Mouse (Mus musculus) intestine, postnatal 0 days (tissue): ENCODE measurements around the gene Prim2. TPM values are rescaled to one million over a fixed set of nuclear protein-coding genes. Genes with fewer than 3 reads are reported as not detected.

ENCODE experiments used
- ATAC-seq: fragments of 200-750 bp; cut with Nextera tagmentation; 2 replicates; pipeline ENCODE4 v1.8.0; 2017; ENCODE audit warnings: mild to moderate bottlenecking, moderate TSS enrichment, moderate library complexity
- H3K27ac ChIP-seq: fragments of 300-500 bp; sonication (generic); 2 replicates; pipeline ENCODE4 v1.5.1; 2014; ENCODE audit warnings: mild to moderate bottlenecking, low read depth, low read length, moderate library complexity
- H3K27me3 ChIP-seq: fragments of 300-500 bp; sonication (generic); replicated peaks from 2 replicates; pipeline ENCODE4 v1.6.1; 2014; ENCODE audit warnings: low read length, mixed read lengths; ENCODE audit not compliant: control insufficient read depth, insufficient read depth
- H3K36me3 ChIP-seq: fragments of 300-500 bp; sonication (generic); 2 replicates; pipeline ENCODE4 v1.6.1; 2014; ENCODE audit warnings: mild to moderate bottlenecking, moderate library complexity; ENCODE audit not compliant: control insufficient read depth, insufficient read depth
- H3K4me1 ChIP-seq: fragments of 300-500 bp; sonication (generic); replicated peaks from 2 replicates; pipeline ENCODE4 v1.6.1; 2014; ENCODE audit warnings: antibody characterized with exemption, low read length, mixed read lengths; ENCODE audit not compliant: control insufficient read depth, insufficient read depth
- H3K4me2 ChIP-seq: fragments of 300-500 bp; sonication (generic); replicated peaks from 2 replicates; pipeline ENCODE4 v1.6.1; 2014; ENCODE audit warnings: low read depth, mild to moderate bottlenecking, moderate library complexity
- H3K4me3 ChIP-seq: fragments of 300-500 bp; sonication (generic); 2 replicates; pipeline ENCODE4 v1.5.1; 2014; ENCODE audit warnings: low read depth, low read length
- H3K9ac ChIP-seq: fragments of 300-500 bp; sonication (generic); 2 replicates; pipeline ENCODE4 v1.6.1; 2014; ENCODE audit warnings: mild to moderate bottlenecking, low read depth, low read length
- H3K9me3 ChIP-seq: fragments of 300-500 bp; sonication (generic); 2 replicates; pipeline ENCODE4 v1.6.1; 2016; ENCODE audit warnings: mixed run types; ENCODE audit not compliant: control insufficient read depth
- CTCF ChIP-seq: sonication (generic); IDR thresholded peaks from 2 replicates; pipeline ENCODE4 v1.5.1; 2016; ENCODE audit warnings: low read depth, mild to moderate bottlenecking, control low read depth, antibody characterized with exemption, moderate library complexity
- WGBS: fragments of 180-500 bp; shearing (Covaris S2); extraction: QIAGEN DNeasy Blood & Tissue Kit; methylation state at CpG from one replicate; pipeline ENCODE4 v1.1.7; 2014; 5-methylcytosine and 5-hydroxymethylcytosine counted together
- polyA plus RNA-seq: library from polyadenylated mRNA; unstranded; fragments of >200 nt; fragmentation: Nextera tagmentation; extraction: Ambion mirVana; gene quantifications from 2 replicates; pipeline ENCODE4 v1.2.1, GENCODE M21; 2015

Prim2 gene
- polyA plus RNA-seq, 1 experiment from 2014 or later = 8.8 TPM

DNA sequence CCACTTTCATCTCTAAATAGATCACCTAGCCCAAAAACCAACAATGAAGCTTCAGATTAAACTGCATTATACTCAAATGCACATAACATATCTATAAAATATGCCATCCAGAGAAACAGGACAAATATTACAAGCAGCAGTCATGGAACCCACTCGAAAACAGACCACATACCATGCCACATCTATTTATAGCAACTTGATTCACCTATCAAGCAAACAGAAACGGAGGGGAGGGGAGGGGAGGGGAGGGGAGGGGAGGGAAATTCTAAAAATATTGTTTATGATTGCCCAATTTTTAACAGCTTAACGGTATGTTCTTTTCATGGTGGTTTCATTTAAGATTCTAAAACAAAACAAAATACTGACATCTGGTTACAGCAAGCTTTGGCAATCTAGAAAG, 185.8 kb downstream of the Prim2 start:
- H3K27me3 ChIP-seq = no peaks in the 10 kb centered on the region
- no peaks in the 10 kb centered on the region for H3K9me3 ChIP-seq
- H3K36me3 ChIP-seq = no peaks in the 10 kb centered on the region
- no peak for ATAC-seq
- H3K27ac ChIP-seq = no peak overlapping the region
- no peak overlapping the region for H3K9ac ChIP-seq
- no peak overlapping the region for H3K4me3 ChIP-seq
- WGBS = 49% methylated on average over 3 of the region's 3 CpGs
- no peaks in the 10 kb centered on the region for H3K4me1 ChIP-seq
- TF ChIP-seq CTCF = no peak
- H3K4me2 ChIP-seq = no peak overlapping the region

DNA sequence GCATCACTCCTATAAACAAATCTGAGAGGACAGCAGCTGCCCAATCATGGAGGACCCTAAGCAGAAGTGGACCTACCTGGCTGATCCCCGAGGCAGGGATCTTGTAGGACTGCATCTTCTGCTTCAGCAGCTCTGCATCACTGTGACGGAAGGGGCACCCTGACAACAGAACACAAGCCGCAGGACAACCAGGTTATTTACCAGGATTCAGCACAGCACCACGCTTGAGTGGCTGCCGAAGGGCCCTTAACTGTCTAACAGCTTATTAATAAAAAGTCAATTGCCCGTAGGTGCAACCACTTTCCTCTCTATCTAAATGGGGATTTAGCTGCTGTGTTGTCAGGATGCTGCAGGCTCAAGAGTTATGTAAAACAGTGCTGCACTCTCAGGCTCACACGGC, 189.2 kb downstream of the Prim2 start:
- 91% methylated on average over 7 of the region's 7 CpGs for WGBS
- Histone ChIP-seq H3K9me3 (no peaks in the 10 kb centered on the region), H3K4me3 (no peak overlapping the region), H3K27ac (no peak overlapping the region), H3K9ac (no peak overlapping the region), H3K36me3 (no peaks in the 10 kb centered on the region), H3K27me3 (no peaks in the 10 kb centered on the region), H3K4me1 (no peaks in the 10 kb centered on the region), H3K4me2 (no peak overlapping the region)
- ATAC-seq = no peak
- TF ChIP-seq CTCF = no peak

DNA sequence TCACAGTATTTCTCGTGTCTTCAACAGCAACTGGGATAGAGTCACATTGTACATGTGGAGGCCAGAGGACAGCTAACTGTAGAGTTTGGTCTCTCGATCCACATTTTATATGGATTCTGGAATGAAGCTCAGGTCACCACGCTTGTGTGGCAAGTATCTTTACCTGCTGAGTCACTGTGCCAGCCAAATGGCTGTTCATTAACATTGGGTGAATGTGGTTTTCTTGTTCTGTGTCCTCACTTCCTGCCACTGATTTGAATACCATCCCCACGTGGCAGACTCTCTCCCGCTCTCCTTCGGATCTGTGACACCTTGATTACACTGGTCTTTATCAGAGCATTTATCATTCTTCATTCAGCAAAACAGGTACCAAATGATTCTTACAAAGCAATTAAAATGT, 198.5 kb downstream of the Prim2 start:
- no peak for TF ChIP-seq CTCF
- no peaks in the 10 kb centered on the region for H3K36me3 ChIP-seq
- H3K9me3 ChIP-seq = no peaks in the 10 kb centered on the region
- H3K4me2 ChIP-seq = no peak overlapping the region
- H3K4me1 ChIP-seq = no peaks in the 10 kb centered on the region
- H3K27me3 ChIP-seq = no peaks in the 10 kb centered on the region
- no peak overlapping the region for H3K4me3 ChIP-seq
- no peak overlapping the region for H3K27ac ChIP-seq
- 82% methylated on average over 6 of the region's 6 CpGs for WGBS
- ATAC-seq = no peak
- no peak overlapping the region for H3K9ac ChIP-seq

DNA sequence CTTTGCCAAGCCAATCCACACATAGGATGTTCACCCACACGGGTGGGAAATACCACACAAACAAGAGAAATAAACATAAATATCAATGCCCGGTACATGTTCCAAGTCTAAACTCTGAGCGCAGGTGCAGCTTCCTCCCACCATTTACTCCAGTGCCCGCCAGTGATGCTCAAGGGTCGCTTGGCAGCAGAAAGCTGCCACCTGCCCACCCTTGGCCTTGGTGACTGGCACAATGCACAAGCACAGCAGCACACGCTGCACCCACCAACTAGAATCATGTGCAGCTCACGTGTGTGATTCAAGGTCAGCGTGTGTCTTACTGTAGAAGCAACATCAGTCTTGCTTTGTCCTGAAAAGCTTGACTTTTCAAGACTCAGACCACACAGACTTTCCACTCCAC, 199.4 kb downstream of the Prim2 start:
- no peak for ATAC-seq
- Histone ChIP-seq H3K4me1 (no peaks in the 10 kb centered on the region), H3K4me2 (no peak overlapping the region), H3K36me3 (no peaks in the 10 kb centered on the region), H3K4me3 (no peak overlapping the region), H3K27me3 (no peaks in the 10 kb centered on the region), H3K9me3 (no peaks in the 10 kb centered on the region), H3K27ac (no peak overlapping the region), H3K9ac (no peak overlapping the region)
- WGBS = 92% methylated on average over 8 of the region's 8 CpGs
- TF ChIP-seq CTCF = no peak

DNA sequence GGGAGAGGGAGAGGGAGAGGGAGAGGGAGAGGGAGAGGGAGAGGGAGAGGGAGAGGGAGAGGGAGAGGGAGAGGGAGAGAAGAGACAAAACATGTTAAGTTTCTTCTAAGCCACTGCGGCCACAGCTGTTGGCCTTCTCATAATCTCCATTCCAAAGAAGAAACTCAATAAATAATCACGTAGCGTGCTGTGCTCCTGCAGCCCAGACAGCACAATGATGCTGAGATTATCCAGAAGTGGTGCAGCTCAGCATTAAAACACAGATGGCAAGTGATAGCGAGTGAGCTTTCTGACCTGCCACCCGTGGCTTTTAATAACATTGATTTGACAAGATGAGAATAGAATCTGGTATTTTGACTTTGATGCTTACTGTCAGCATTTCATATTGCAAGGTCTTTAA, 205.4 kb downstream of the Prim2 start:
- Histone ChIP-seq H3K4me2 (no peak overlapping the region), H3K9ac (no peak overlapping the region), H3K4me1 (no peaks in the 10 kb centered on the region), H3K27me3 (no peaks in the 10 kb centered on the region), H3K36me3 (no peaks in the 10 kb centered on the region), H3K27ac (no peak overlapping the region), H3K9me3 (no peaks in the 10 kb centered on the region), H3K4me3 (no peak overlapping the region)
- WGBS = 69% methylated on average over 5 of the region's 5 CpGs
- TF ChIP-seq CTCF = no peak
- ATAC-seq = no peak

DNA sequence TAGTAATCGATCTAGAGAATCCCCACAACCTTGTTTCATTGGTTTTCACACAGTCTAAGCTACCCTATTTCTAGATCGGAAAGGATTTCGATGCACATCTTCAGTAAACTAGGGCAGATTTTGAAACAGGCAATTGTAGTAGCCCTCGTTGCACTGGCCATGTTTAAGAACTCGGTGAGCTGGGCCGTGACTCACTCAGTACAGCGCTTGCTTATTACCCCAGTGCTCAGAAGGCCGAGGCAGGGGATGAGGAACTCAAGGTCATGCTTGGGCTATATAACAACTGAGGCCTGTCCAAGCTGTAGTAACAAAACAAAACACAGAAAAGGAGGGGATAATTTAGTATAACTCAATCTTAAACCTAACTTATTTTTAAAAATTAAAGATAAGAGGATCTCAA, 208.9 kb downstream of the Prim2 start:
- Histone ChIP-seq H3K36me3 (no peaks in the 10 kb centered on the region), H3K9ac (no peak overlapping the region), H3K27ac (no peak overlapping the region), H3K4me2 (no peak overlapping the region), H3K4me3 (no peak overlapping the region), H3K4me1 (no peaks in the 10 kb centered on the region), H3K27me3 (no peaks in the 10 kb centered on the region), H3K9me3 (no peaks in the 10 kb centered on the region)
- no peak for ATAC-seq
- TF ChIP-seq CTCF = no peak
- WGBS = 85% methylated on average over 8 of the region's 8 CpGs

DNA sequence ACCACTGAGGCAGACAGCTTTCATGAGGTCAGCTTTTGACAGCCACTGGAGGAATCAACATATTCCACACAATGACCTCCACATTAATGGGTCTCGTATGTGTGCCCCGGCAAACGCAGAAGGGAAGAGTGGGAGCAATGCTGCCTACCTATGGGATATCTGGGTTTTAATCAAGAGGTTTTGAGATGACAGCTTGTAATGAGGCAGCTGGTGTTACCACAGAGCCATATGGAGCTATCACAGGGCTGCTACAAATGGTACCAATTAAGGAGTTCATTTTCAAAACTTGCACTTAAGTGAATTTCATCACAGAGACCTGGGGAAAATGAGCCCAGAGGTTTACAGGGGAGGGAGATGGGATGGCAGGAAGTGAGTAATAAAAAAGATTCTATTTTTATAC, 209.3 kb downstream of the Prim2 start:
- Histone ChIP-seq H3K36me3 (no peaks in the 10 kb centered on the region), H3K4me1 (no peaks in the 10 kb centered on the region), H3K4me2 (no peak overlapping the region), H3K27ac (no peak overlapping the region), H3K9ac (no peak overlapping the region), H3K9me3 (no peaks in the 10 kb centered on the region), H3K27me3 (no peaks in the 10 kb centered on the region), H3K4me3 (no peak overlapping the region)
- ATAC-seq = no peak
- WGBS = 95% methylated on average over 3 of the region's 3 CpGs
- TF ChIP-seq CTCF = no peak
